Mouse (Mus musculus): Measurements from ENCODE around the gene Prr14l. TPM values are rescaled to one million over a fixed set of nuclear protein-coding genes. Genes with fewer than 3 reads are reported as not detected.

Prr14l gene
- total RNA-seq, 2 experiments from 2014 or later: 34.2 to 34.8 TPM

Other genes starting within 250 kb of the Prr14l start
- gene Yes1, start 243.1 kb downstream of the Prr14l start, total RNA-seq (2021): 10 to 100 TPM; 42.1 to 52.6 TPM
- gene Pisd, start 68.6 kb downstream of the Prr14l start, total RNA-seq (2021): 10 to 100 TPM; 51.9 to 66.8 TPM
- not detected for gene Gm20671, start 27.1 kb downstream of the Prr14l start, total RNA-seq (2021)
- 10 to 100 TPM; 38.0 to 41.1 TPM for gene Depdc5, start 9.4 kb upstream of the Prr14l start, total RNA-seq (2021)
- gene Ywhah, start 164.6 kb upstream of the Prr14l start, total RNA-seq (2021): 100 to 1,000 TPM; 169 to 179 TPM
- not detected for gene Slc5a1, start 250.0 kb upstream of the Prr14l start, total RNA-seq (2021)

Measured in adrenal gland, postnatal 36 days (tissue).